Mouse (Mus musculus) T-helper 2 cell (primary cell): ENCODE data around the gene Tpk1.

Experiments used
- in situ Hi-C: fragments of 300-600 bp; cut with MboI, MseI; formaldehyde crosslinking; loops from one replicate; pipeline ENCODE4 v1.15.1; 2025; ENCODE audit warnings: high pct_unique_total_duplicates

Tpk1 gene

DNA sequence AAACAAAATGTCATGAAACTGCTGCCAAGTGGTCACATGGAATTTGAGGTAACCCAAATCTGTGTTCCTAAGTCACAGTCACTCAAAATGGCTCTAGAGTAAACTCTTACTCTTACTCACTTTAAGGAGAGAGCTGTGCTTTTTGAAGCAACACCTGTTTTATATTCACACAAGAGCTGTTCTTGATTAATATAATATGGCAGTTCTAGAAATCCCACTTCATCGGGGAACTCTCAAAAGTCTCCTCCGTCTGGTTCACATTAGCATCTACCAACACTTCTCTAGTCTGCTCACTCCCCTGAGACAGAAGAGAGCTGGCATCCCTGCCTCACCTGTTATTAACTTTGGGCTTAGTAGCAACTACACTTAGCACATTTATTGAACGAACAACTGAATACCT is 305.9 kb downstream of the Tpk1 start:
- in situ Hi-C loops = no loop called here

DNA sequence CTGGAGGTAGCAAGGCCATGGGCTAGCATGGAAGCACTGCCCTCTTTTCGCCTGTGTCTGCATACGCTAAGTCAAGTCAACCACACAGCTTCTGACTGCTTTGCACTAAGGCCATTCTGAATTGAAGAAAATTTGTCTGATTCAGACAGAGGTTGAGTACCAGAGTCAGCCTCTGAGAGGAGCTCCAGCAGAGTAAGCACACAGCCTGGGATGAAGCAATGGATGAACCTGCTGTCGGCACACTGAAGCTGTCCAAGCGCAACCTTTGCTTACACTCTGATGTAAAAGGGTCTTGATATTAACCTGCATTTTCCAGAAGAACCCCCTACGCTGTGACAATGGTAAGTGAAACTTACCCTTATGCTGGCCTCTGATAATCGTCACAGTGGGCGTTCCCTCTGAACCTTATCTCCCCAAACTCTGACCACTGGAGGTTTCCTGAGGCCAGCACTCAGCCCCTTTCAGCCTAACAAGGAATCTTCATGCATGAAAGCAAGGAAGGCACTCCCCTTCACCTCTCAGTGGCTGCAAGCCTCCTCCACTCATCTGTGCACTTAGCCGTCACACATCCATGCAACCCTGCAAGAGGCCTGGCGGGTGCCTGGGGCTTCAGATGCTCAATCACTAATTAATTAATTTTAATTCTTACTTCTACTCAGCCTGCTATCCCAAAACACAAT is 311.4 kb downstream of the Tpk1 start:
- in situ Hi-C loops = no loop called here

DNA sequence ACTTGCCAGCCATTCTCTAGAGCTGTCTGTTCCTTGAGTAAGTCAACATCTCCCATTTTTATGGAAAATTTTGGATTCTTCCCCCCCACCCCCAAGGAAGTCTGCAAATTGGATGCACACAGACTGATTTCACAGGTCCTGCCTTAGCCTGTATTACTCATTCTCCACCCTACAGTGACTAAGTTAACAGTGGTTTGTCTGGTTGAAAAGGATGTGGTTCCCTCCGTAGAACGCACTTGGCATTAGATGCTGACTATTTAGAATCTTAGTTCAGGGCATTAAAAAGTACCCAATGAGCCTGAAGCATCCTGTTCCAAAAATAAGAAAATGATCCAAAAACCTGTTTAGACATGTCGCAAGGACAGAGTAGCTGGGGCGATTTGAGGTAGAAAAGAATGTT is 312.6 kb downstream of the Tpk1 start:
- in situ Hi-C loops = no loop called here

DNA sequence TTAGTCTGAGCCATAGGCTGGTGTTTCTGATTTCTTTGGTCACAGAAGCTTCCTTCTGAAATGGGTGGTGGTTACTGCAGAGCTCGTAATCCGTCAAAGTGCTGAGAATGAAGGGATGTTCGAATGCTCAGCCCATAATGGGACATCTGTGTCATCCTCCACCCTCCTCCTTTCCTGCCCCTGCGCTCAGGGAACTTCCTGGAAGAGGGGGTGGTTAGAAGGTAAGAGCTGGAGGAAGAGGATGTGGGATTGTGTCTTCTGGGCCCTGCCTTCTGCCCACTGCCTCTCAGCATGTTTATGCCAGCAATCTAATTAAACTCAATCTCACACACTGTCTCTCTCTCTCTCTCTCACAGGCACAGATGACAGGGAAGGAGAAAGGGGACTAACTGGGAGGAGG is 317.0 kb downstream of the Tpk1 start:
- in situ Hi-C loops = no loop called here

DNA sequence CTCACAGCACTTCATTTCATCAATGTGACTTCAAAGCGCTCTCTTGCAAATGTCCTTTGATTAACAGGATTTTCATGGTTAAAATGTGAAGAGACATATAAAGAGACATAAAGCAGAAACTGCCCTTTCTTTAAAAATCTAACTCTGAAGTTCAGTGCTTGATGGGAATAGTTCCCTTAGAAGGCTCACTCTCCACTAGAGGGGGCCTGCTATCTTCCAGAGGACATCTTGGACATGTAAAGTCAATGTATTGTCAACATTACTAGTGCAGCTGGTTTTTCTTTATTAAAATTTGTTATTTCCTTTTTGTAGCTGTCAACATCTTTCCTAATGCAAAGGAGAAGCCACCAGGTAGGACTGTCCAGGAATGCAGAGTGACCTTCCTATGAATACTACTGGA is 318.4 kb downstream of the Tpk1 start:
- in situ Hi-C loops = no loop called here

DNA sequence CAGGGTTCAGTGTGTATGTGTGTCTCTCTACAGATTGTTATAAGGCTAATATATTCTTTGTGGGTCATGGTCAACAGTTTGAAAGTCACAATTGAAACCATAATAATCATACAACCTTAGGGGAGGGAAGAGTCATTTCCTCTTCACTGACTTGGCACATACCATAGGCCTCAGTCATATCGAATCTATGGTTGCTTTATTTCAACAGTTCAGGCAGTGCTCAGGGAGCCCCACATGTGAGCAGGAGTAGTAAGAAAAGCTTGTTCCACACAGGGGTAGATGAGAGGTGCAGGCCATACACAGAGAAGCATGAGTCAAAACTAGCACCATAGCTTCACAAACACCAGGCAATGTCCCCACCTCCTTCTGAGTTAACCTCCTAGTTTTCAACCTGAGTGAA is 323.1 kb downstream of the Tpk1 start:
- in situ Hi-C loops = no loop called here

DNA sequence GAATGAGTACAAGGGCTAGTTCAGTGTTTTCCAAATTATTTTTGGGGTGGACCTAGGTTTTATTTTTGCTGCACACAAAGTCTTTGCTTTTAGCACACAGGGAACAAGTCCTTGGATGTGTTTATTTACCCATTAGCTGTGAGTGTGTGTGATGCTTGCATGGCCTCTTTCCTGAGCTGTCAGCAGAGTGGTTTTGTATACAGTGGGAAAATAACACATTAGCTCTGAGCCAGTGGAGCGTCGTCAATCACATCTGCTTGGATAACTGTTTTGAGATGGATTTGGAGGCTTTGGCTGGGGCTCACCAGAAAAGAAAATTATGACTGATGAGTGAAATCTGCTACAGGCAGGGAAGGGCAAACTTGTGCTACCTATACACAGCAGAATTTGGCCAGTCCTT is 323.7 kb downstream of the Tpk1 start:
- in situ Hi-C loops = no loop called here

DNA sequence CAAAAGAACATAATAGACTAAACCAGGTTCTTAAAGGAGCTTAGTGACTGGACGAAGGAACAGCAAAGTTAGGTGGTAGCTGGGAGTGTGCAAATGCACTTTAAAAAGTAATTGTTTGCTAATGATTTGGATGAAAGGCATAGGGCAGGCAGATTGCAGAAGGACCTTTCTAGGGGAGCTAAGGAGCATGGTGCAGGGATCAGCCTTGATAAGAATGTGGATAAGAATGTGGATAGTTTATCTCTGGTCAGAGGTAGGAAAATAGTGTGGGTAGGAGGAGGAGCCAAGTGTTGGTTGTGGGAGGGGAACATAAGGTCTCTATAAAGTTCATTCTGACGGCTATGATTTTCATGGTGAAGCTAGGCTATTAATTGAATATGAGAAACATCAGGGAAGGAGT is 327.3 kb downstream of the Tpk1 start:
- in situ Hi-C loops = no loop called here

DNA sequence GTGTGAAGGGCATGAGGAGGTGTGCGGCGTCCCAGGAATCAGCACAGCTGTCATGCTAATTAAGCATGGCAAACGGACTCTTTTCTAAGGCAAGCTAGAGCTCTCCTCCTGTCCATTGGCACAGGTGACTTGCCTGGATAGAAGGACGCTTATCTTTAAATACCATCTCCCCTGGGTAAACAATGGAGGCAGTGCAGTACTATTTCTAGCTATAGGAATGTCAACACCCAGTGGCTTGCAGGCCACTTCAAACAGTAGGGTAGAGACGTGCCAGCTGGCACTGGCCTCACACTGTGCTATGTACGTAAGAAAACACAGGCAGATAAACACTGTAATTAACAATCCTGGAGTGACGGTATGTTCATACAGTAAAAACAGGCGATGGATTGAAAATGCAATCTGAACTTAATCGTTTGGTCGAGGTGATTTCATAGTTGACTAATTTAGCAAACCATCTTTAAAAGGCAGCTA is 328.6 kb downstream of the Tpk1 start:
- in situ Hi-C loops = no loop called here

DNA sequence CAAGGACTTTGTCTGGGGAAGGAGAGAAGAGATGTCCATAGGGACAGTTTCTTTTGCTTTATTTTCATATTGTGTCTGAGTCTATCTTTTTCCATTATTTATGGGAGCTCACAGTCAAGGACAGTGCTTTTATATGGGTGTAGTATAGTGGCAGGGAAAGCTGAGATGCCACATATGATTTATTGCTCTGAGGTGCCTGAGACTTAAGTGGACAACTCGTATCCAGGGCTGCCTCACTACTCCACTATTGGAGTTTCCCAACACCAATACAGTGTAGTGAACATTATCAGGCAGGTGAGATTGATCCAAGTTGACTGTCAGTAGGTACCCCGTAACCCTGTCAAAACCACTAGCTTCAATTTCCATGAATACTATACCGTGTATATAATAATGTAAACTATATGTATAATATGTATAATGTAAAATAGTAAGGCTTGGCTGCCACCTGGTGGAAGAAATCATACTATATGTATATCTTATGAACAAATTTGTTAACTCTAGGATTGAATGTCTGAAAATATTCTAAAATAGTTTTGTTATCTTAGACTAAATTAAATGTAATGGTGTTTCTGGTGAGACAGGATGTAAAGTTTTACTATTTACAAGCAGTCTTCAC is 330.4 kb downstream of the Tpk1 start:
- in situ Hi-C loops = no loop called here

DNA sequence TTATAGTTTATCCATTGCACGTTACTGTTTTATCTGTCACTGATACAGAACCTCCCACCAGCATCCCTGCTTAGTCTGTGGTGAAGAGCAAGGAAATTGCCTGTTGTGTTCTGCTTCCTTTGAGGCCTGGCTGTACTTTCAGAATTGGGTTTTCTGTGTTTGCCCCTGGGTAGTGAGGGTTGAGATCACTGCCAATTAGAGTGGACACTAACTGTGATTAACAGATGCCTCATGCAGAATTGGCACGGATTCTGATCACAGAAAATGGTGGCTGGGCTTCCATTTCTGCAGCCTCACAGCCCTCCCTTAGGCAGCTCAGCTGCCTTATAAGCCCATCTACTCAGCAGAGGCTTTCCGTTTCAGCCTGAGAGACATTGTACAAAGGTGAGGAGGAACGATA is 332.6 kb downstream of the Tpk1 start:
- in situ Hi-C loops = no loop called here

DNA sequence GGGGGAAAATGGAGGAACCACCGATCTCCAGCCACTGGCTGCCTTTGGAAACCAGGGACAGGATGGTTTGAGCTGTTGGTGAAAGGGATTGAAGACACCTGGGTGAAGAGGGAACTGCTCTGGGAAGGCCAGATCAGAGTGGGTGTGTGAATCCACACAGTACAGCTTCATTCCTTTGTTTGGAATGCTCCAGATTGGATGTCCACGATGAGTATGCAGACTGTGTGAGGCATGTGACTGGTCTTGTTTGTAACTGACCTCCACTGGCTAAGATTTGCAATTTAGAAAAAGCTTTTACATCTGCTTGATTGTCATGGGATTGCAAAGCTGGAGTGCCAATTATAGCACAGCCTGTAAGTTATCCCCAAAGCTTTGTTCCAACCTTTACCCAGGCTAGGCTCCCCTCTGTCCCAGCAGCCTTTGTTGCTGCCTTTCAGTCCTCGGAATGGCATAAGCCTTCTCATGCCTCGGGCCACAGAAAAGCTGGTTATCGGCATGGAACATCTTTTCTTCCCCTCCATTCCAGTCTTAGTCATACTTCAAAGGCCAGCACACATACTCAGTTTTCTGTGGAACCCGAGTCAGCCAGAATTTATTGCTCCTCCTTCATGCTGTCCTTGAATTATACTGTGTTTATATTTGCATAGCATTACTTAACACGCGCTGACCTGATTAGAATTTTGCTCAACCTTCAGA is 353.0 kb downstream of the Tpk1 start:
- in situ Hi-C loops = no loop called here

DNA sequence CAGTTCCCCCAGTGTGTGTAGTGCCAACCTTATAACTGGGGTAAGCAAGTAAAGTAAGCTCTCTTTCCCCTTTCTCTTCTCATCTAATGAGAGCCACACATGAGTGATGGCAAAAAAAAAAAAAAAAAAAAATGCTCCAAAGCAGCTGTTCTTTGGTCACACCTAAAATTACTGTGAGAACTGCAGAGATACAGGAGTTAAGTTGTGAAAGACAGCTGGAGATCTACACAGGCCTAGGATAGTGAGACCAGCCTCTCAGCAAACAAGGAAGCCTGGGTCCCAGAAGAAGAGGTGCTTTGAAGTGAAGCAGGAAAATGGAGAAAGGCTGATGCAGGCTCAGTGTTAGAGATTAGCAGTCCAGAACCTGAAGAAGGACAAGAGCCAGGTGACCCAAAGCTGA is 353.5 kb downstream of the Tpk1 start:
- in situ Hi-C loops = no loop called here

DNA sequence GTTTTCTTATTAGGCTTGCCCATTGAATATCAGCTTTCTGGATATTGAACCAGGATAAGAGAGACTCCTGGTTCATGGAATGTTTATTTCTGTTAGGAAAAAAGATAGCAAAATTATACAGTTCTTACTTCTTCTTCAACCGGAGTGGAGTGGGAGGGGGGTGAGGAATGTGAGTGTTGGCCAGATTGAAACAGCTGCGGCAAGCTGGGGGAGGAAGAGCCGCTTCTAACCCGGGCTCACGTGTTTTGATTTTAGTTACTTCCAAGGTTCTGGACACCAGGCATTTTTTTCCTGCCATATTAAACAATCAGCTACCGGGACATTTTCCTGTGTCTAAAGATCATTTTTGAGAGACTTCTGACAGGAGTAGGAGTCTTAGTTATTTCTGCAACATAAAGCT is 356.0 kb downstream of the Tpk1 start:
- in situ Hi-C loops = no loop called here

DNA sequence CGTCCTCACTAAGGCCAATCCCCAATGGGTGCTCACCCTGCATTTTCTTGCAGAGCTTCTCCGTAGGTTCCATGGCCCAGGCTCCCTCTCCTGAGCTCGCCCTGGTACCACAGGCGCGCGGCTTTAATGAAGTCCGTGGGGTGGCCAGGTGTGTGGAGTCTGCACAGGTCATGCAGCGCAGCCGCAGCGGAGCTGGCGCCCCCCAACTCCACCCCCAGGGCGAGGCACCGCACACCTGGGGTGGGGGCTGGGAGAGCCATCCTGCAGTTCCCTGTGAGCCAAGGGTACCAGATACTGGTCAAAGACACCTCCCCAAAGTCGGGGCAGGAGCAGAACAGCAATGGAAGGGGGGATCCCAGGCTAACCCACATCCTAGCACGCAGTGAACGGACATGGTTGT is 356.6 kb downstream of the Tpk1 start, which contains the start of gene Nobox:
Gene Nobox (minus strand): TSS at position 101 of the 400 bp plus-strand sequence.
- in situ Hi-C loops = no loop called here

DNA sequence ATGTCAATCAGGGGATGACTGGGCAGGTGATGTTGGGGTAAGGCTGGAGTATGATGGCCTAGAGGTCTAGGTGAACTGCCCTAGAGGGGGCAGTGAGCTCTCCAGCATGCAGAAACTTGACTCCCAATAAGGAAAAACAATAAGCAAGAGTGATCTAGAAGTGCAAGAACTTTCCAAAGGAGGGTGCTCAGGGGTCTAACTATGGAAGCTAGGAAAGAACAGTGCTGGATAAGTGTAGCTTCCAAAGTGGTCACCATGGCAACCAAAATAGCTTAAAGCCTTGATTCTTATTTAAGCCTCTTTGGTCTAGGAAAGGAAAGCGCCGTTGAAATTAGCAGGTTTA is 368.6 kb downstream of the Tpk1 start:
- in situ Hi-C loops = no loop called here

DNA sequence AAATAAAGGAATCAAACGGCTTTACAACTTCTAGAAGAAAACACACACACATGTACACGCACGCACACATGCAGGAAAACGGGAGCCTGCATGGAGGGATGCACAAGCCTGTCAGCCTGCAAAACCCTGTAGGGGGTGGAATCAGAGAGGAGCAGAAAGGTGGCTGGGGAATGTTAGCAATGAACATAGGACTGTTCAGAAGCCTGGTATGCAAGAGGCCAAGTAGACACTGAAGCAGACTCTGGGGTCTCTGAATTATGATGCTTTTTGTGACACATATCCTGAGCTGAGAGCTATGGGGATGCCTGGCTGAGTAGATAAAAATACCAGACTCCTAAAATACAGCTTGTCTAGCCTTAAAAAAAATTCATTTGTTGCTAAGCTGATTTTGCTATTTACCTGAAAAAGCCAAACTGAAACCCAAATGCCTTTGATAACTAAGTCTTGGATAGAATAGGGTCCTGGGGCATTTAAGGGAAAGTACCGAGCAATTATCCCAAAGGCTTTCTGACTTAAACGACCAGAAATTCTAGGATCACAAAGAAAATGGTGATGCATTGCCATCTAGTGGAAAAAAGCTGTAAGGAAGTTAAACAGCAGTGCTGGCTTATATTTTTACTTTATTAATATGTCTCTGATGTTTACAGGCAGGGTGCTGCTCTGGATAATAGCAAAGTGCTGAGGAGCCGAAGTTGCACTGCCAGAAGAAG is 369.1 kb downstream of the Tpk1 start:
- in situ Hi-C loops = no loop called here

DNA sequence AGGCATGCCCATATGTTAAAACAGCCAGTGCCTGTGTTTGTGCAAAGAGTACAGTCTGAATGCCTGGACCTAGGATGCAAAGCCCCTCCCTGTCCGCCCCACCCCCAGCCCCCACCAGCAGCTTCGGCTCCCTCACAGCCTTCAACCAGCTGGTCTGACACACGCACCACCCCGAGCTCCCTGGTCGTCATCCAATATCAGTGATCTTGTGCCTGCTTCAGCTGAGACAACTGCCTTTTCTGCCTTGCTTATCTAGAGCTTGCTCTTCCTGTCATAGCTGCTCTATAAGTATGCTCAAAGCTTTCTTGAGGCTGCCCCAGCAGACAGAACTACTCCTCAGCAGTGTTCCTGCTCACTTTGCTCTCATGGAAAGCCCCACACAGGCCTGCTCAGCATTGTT is 370.2 kb downstream of the Tpk1 start:
- in situ Hi-C loops = no loop called here
